Mouse (Mus musculus) cortical plate, adult 2 months (tissue): Measurements from ENCODE around the gene Lnpk. TPM values are rescaled to one million over a fixed set of nuclear protein-coding genes. Genes with fewer than 3 reads are reported as not detected.

Experiments
- H3K27ac ChIP-seq: fragments of 200-500 bp; 2 replicates; pipeline ENCODE4 v1.5.1; 2012; ENCODE audit warnings: low read length, control low read depth, inconsistent platforms; ENCODE audit not compliant: insufficient read depth
- H3K4me1 ChIP-seq: fragments of 200-500 bp; 2 replicates; pipeline ENCODE4 v1.6.1; 2011; ENCODE audit warnings: low read length; ENCODE audit not compliant: control insufficient read depth, insufficient read depth
- H3K4me3 ChIP-seq: fragments of 200-500 bp; 2 replicates; pipeline ENCODE4 v1.5.1; 2011; ENCODE audit warnings: mild to moderate bottlenecking, low read length, control low read depth; ENCODE audit not compliant: insufficient read depth
- CTCF ChIP-seq: fragments of 200-500 bp; IDR thresholded peaks from 2 replicates; pipeline ENCODE4 v1.5.1; 2011; ENCODE audit warnings: mild to moderate bottlenecking, control low read depth, low read length; ENCODE audit not compliant: insufficient read depth; ENCODE audit errors: extremely low read depth
- POLR2A ChIP-seq: fragments of 200-500 bp; IDR thresholded peaks from 2 replicates; pipeline ENCODE4 v1.6.1; 2011; ENCODE audit warnings: mild to moderate bottlenecking, low read length, control low read depth; ENCODE audit not compliant: insufficient read depth; ENCODE audit errors: extremely low read depth
- polyA plus RNA-seq: library from polyadenylated mRNA; depleted of rRNA; stranded (reverse); fragments of >200 nt; gene quantifications from 2 replicates; pipeline ENCODE4 v1.2.3, GENCODE M21; 2012; rRNA removed

Lnpk gene
- polyA plus RNA-seq, 1 experiment: 32.3 TPM

- TF ChIP-seq POLR2A: no peak
- Histone ChIP-seq H3K27ac (no peak overlapping the region), H3K4me3 (no peak overlapping the region), H3K4me1 (no peaks in the 10 kb centered on the region)
These were observed 78.9 kb downstream of the Lnpk start for GRCm38 (mm10) chr2:74500307-74500706.

DNA sequence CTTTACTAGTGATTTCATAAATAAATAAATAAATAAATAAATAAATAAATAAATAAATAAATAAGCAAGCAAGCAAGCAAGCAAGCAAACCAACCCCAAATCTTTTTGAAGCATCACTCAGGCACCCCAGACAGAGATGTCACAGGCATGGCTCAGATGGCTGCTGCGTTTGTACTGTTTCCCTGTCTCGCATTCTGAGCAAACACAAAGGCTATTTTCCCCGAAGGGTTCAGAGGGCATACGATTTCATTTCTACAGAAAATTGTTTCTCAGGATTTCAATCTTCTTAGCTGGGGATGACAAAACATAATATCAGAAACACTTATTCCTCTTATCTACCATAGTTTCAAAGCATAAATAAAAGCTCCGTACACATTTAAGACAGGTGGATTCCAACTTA is 81.4 kb downstream of the Lnpk start:
- H3K4me1 ChIP-seq: no peaks in the 10 kb centered on the region
- TF ChIP-seq CTCF: no peak
- no peak overlapping the region for H3K4me3 ChIP-seq
- no peak overlapping the region for H3K27ac ChIP-seq

- Histone ChIP-seq H3K4me3 (no peak overlapping the region), H3K27ac (no peak overlapping the region), H3K4me1 (no peaks in the 10 kb centered on the region)
- TF ChIP-seq POLR2A (no peak), CTCF (no peak)
These were observed 87.8 kb downstream of the Lnpk start for GRCm38 (mm10) chr2:74491426-74491825.

DNA sequence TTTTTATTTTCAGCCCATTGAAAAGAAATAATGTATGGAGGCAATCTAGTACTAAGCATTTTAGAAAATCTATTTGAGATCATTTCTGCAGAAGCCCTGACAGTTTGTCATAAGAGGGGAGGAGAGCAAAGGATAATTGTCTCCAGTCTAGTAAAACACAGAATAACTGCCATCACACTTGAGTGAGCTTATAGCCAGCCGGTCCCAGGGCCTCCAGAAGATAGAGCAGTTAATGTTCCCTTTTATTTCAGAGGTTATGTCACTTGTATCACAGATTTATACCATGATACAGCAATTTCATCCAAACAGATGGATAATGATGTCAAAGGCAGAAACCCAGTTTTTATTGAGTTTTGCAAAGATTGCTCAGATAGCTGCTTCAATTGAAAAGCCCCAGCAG is 89.0 kb downstream of the Lnpk start:
- Histone ChIP-seq H3K27ac (no peak overlapping the region), H3K4me1 (no peaks in the 10 kb centered on the region), H3K4me3 (no peak overlapping the region)
- TF ChIP-seq CTCF (no peak), POLR2A (no peak)

DNA sequence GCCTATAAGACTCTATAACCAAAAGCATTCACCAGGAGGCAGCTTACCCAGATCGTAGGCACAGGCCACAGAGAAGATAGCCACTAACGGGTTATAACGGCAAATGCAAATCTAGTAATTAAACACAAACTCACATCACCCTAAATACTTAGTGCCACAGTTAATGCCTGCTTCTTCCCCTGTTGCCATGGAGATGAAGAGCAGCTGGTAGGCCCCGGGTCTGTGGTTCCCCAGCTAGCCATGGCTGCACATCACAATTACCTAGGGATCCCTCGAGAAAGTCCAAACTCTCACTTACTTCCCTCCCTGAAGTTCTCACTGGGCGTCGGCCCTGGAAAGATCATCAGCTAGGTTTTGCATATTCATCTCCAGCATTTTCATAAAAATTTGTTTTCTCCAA is 90.8 kb downstream of the Lnpk start:
- Histone ChIP-seq H3K27ac (no peak overlapping the region), H3K4me1 (no peaks in the 10 kb centered on the region), H3K4me3 (no peak overlapping the region)
- TF ChIP-seq POLR2A: no peak
- TF ChIP-seq CTCF: no peak

GRCm38 (mm10) chr2:74482651-74483050 is 96.6 kb downstream of the Lnpk start:
- no peak overlapping the region for H3K27ac ChIP-seq
- no peaks in the 10 kb centered on the region for H3K4me1 ChIP-seq
- TF ChIP-seq POLR2A (no peak), CTCF (no peak)
- no peak overlapping the region for H3K4me3 ChIP-seq

DNA sequence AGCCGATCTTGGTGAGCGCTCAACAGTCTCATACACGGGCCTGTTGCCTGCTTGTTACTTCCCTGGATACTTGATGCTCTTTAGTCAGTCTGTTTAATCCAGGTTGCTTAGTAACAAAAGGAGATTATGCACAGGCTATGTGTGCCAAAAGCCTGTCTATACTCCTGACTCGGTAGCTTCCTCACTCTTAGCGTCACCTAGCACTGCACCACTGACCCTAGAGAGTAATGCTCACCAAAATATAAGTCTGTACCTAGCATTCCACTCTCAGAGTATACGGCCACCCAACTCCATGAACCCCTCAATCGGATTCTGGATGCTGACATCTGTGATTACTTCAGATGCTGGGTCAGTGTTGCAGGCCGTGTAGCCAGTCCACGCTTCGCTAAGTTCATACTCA is 97.1 kb downstream of the Lnpk start:
- Histone ChIP-seq H3K4me1 (no peaks in the 10 kb centered on the region), H3K27ac (no peak overlapping the region), H3K4me3 (no peak overlapping the region)
- TF ChIP-seq CTCF: no peak
- no peak for TF ChIP-seq POLR2A

Other genes with a start within 250 kb of the Lnpk start
- not detected in 2 replicates for gene Evx2, start 80.1 kb upstream of the Lnpk start, polyA plus RNA-seq
- gene Hoxd13, start 88.9 kb upstream of the Lnpk start, polyA plus RNA-seq: not detected in 2 replicates
- not detected in 2 replicates for gene Hoxd12, start 95.6 kb upstream of the Lnpk start, polyA plus RNA-seq
- not detected in 2 replicates for gene Hoxd11, start 100.1 kb upstream of the Lnpk start, polyA plus RNA-seq
- not detected in 2 replicates for gene Hoxd10, start 112.5 kb upstream of the Lnpk start, polyA plus RNA-seq
- gene Hoxd9, start 118.3 kb upstream of the Lnpk start, polyA plus RNA-seq: not detected in 2 replicates
- gene Hoxd8, start 125.2 kb upstream of the Lnpk start, polyA plus RNA-seq: not detected in 2 replicates
- gene Hoxd3, start 132.5 kb upstream of the Lnpk start, polyA plus RNA-seq: not detected in 2 replicates
- not detected in 2 replicates for gene Hoxd4, start 132.5 kb upstream of the Lnpk start, polyA plus RNA-seq
- gene Gm28230, start 147.3 kb upstream of the Lnpk start, polyA plus RNA-seq: not detected in 2 replicates
- 0.06 and 0.08 TPM in 2 replicates for gene Hoxd1, start 183.5 kb upstream of the Lnpk start, polyA plus RNA-seq
- 42.1 and 44.2 TPM in 2 replicates for gene Mtx2, start 246.4 kb upstream of the Lnpk start, polyA plus RNA-seq